Mouse (Mus musculus) midbrain, embryonic 12.5 days (tissue): Measurements from ENCODE around the gene Ctnnbl1. TPM values are rescaled to one million over a fixed set of nuclear protein-coding genes. Genes with fewer than 3 reads are reported as not detected.

ENCODE experiments used
- ATAC-seq: fragments of 200-750 bp; cut with Nextera tagmentation; 2 replicates; pipeline ENCODE4 v1.8.0; 2017; ENCODE audit warnings: low read depth, moderate TSS enrichment, moderate library complexity; ENCODE audit not compliant: low FRiP score
- H3K27ac ChIP-seq: fragments of 300-500 bp; sonication (generic); replicated peaks from 2 replicates; pipeline ENCODE4 v1.5.1; 2016; ENCODE audit warnings: mild to moderate bottlenecking
- H3K27me3 ChIP-seq: fragments of 300-500 bp; sonication (generic); 2 replicates; pipeline ENCODE4 v1.6.1; 2016; ENCODE audit warnings: mild to moderate bottlenecking
- H3K36me3 ChIP-seq: fragments of 300-500 bp; sonication (generic); 2 replicates; pipeline ENCODE4 v1.6.1; 2016
- H3K4me1 ChIP-seq: fragments of 300-500 bp; sonication (generic); 2 replicates; pipeline ENCODE4 v1.6.1; 2016
- H3K4me2 ChIP-seq: fragments of 300-500 bp; sonication (generic); replicated peaks from 2 replicates; pipeline ENCODE4 v1.6.1; 2016; ENCODE audit warnings: mild to moderate bottlenecking, moderate library complexity
- H3K4me3 ChIP-seq: fragments of 300-500 bp; sonication (generic); 2 replicates; pipeline ENCODE4 v1.5.1; 2016; ENCODE audit warnings: mild to moderate bottlenecking
- H3K9ac ChIP-seq: fragments of 300-500 bp; sonication (generic); replicated peaks from 2 replicates; pipeline ENCODE4 v1.6.1; 2016; ENCODE audit warnings: mild to moderate bottlenecking, moderate library complexity
- H3K9me3 ChIP-seq: fragments of 300-500 bp; sonication (generic); 2 replicates; pipeline ENCODE4 v1.6.1; 2016; ENCODE audit warnings: mild to moderate bottlenecking
- WGBS: fragments of 180-500 bp; shearing (Covaris S2); methylation state at CpG from one replicate; pipeline ENCODE4 v1.1.7; 2016; 5-methylcytosine and 5-hydroxymethylcytosine counted together
- polyA plus RNA-seq: library from polyadenylated mRNA; unstranded; fragments of >200 nt; fragmentation: Nextera tagmentation; extraction: Ambion mirVana; gene quantifications from 2 replicates; pipeline ENCODE4 v1.2.1, GENCODE M21; 2016

Gene Ctnnbl1
- polyA plus RNA-seq, 1 experiment from 2014 or later = 89.1 TPM

GRCm38 (mm10) chr2:157862306-157862705 is 125.1 kb downstream of the Ctnnbl1 start:
- peaks cover 18% of the 10 kb centered on the region for H3K4me1 ChIP-seq
- H3K27ac ChIP-seq = no peak overlapping the region
- H3K36me3 ChIP-seq = 0 out of 2 replicates have a peak, but pooled peaks cover 3% of the 10 kb centered on the region
- H3K4me3 ChIP-seq = no peak overlapping the region
- no peak for ATAC-seq
- H3K9ac ChIP-seq = no peak overlapping the region
- no peak overlapping the region for H3K4me2 ChIP-seq
- 87% methylated on average over 10 of the region's 10 CpGs for WGBS
- H3K27me3 ChIP-seq = no peaks in the 10 kb centered on the region
- no peaks in the 10 kb centered on the region for H3K9me3 ChIP-seq

- WGBS = 89% methylated on average over 3 of the region's 3 CpGs
- Histone ChIP-seq H3K4me1 (no peaks in the 10 kb centered on the region), H3K9me3 (no peaks in the 10 kb centered on the region), H3K27me3 (no peaks in the 10 kb centered on the region), H3K27ac (no peak overlapping the region), H3K4me3 (no peak overlapping the region), H3K9ac (no peak overlapping the region), H3K4me2 (no peak overlapping the region), H3K36me3 (peaks cover 14% of the 10 kb centered on the region)
- ATAC-seq = no peak
These were observed 129.9 kb downstream of the Ctnnbl1 start for GRCm38 (mm10) chr2:157867126-157867525.

DNA sequence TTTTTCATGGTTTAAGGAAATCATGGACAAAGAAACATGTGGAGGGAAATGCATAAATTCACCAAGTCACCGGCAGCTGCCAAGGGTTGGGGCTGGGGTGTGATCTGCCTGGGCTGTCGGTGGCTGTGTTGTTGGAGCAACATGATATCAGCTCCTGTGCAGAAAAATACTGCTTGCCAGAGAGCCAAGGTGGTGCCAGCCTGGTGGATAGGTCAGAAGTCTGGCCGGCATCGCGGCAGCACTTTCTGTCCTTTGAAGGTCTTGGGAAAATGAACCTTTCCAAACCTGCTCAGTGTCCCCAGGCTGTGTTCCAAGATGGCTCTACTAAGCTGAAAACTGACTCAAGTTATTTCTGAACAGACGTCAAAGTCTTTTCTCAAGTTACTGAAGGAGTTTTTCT is 133.0 kb downstream of the Ctnnbl1 start:
- Histone ChIP-seq H3K27ac (no peak overlapping the region), H3K4me1 (no peaks in the 10 kb centered on the region; the same call in 1 of the 2 replicates), H3K36me3 (peaks cover 19% of the 10 kb centered on the region), H3K4me2 (no peak overlapping the region), H3K27me3 (no peaks in the 10 kb centered on the region), H3K4me3 (no peak overlapping the region), H3K9me3 (no peaks in the 10 kb centered on the region), H3K9ac (no peak overlapping the region)
- ATAC-seq = no peak
- WGBS = 89% methylated on average over 6 of the region's 6 CpGs

- Histone ChIP-seq H3K4me1 (no peaks in the 10 kb centered on the region; the same call in 1 of the 2 replicates), H3K27ac (no peak overlapping the region), H3K4me3 (no peak overlapping the region), H3K9ac (no peak overlapping the region), H3K9me3 (no peaks in the 10 kb centered on the region), H3K4me2 (no peak overlapping the region), H3K36me3 (peaks cover 19% of the 10 kb centered on the region), H3K27me3 (no peaks in the 10 kb centered on the region)
- WGBS = 83% methylated on average over 6 of the region's 6 CpGs
- no peak for ATAC-seq
These were observed 136.0 kb downstream of the Ctnnbl1 start for GRCm38 (mm10) chr2:157873223-157873622.

DNA sequence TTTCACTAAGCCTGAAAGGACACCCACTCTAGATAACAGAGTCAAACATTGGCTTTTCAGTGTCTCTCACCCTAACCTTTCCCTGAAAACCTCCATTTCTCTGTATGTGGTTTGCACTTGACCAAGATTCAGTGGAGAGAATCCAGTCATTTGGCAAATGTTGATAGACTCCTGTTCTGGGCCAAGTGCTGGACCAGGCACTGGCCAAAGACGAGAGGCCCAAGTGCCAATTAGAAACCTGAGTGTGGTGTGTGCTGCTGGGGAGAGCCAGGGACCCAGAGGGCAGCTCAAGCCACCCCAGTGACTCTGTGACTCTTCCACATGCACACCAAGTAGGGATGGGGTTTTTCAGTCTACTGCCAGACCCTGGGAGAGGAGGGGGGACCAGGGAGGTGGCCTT is 136.5 kb downstream of the Ctnnbl1 start:
- no peak overlapping the region for H3K9ac ChIP-seq
- no peak overlapping the region for H3K4me2 ChIP-seq
- no peaks in the 10 kb centered on the region for H3K27me3 ChIP-seq
- peaks cover 15% of the 10 kb centered on the region for H3K36me3 ChIP-seq
- H3K27ac ChIP-seq = no peak overlapping the region
- WGBS = 79% methylated on average over 1 of the region's 1 CpGs
- H3K4me1 ChIP-seq = no peaks in the 10 kb centered on the region; the same call in 1 of the 2 replicates
- no peak for ATAC-seq
- no peaks in the 10 kb centered on the region for H3K9me3 ChIP-seq
- no peak overlapping the region for H3K4me3 ChIP-seq

GRCm38 (mm10) chr2:157875111-157875510 is 137.9 kb downstream of the Ctnnbl1 start:
- H3K9ac ChIP-seq = no peak overlapping the region
- H3K9me3 ChIP-seq = no peaks in the 10 kb centered on the region
- no peak overlapping the region for H3K4me2 ChIP-seq
- peaks cover 14% of the 10 kb centered on the region for H3K36me3 ChIP-seq
- H3K4me1 ChIP-seq = no peaks in the 10 kb centered on the region; the same call in 1 of the 2 replicates
- no peak overlapping the region for H3K27ac ChIP-seq
- no peak for ATAC-seq
- no peak overlapping the region for H3K4me3 ChIP-seq
- no peaks in the 10 kb centered on the region for H3K27me3 ChIP-seq
- 76% methylated on average over 8 of the region's 8 CpGs for WGBS

DNA sequence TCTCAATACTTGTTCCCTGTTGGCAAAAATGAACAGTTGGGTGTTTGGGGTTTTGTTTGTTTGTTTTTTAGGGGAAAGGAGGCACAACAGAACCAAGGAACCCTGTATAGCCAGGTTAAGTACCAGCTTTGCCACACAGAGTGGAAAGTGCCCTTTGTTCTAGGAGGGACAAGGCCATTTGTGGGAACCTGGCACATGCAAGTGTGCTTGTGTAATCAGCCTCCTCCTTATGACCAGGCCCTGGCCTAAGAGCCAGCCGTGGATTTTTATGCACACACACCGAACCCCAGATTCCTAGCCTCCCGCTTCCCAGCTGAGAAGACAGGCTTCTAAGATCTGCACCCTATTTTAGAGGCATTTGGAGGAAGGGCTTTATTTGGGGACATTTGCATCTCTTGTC is 140.2 kb downstream of the Ctnnbl1 start:
- 90% methylated on average over 3 of the region's 3 CpGs for WGBS
- Histone ChIP-seq H3K27ac (no peak overlapping the region), H3K4me3 (no peak overlapping the region), H3K9me3 (no peaks in the 10 kb centered on the region), H3K27me3 (no peaks in the 10 kb centered on the region), H3K9ac (no peak overlapping the region), H3K4me1 (peaks cover 14% of the 10 kb centered on the region), H3K4me2 (no peak overlapping the region), H3K36me3 (peaks cover 6% of the 10 kb centered on the region; the same call in 1 of the 2 replicates)
- ATAC-seq = no peak

DNA sequence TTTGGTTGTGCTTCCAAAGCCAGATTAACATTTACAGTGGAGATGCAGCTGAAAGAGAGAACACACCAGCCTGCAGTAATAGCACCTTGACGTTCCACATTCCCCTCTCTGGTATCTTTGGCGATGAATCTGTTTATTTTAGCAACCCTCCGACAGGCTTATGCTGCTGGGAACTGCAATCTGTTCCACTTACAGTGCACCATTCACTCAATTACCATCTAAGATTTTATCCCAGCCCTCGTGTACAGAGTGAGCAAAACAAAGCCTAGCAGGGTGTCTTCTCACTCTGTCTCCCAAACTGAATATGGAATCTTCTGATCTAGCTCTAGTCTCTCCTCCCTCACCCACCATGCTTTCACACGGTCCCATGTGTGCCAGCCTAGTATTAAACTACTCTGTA is 140.8 kb downstream of the Ctnnbl1 start:
- H3K9ac ChIP-seq = no peak overlapping the region; the same call in 1 of the 2 replicates
- H3K27ac ChIP-seq = no peak overlapping the region
- no peaks in the 10 kb centered on the region for H3K27me3 ChIP-seq
- WGBS = 69% methylated on average over 5 of the region's 5 CpGs
- no peak overlapping the region for H3K4me2 ChIP-seq
- no peak for ATAC-seq
- H3K9me3 ChIP-seq = no peaks in the 10 kb centered on the region
- no peak overlapping the region for H3K4me3 ChIP-seq
- peaks cover 15% of the 10 kb centered on the region for H3K4me1 ChIP-seq
- 0 out of 2 replicates have a peak, but pooled peaks cover under 1% of the 10 kb centered on the region for H3K36me3 ChIP-seq

DNA sequence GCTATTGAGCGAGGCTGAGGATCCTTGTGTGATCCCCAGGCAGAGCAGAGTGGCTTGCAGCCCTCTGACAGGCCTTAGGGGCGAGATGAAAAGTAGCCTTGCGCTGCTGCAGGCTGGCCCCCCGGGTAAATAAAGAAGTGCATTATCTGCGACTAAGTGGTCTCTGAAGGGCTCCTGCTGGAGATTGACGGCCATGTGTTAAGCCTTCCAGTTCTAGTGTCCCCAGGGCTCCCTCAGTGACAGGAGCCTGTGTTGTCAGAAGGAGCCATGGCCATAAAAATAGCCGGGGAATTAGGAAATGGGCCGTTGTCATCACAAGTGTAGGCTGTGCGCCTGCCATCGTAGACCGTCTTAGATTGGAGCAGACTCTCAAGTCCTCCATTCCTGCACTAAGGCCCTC is 144.7 kb downstream of the Ctnnbl1 start:
- Histone ChIP-seq H3K36me3 (peaks cover 24% of the 10 kb centered on the region), H3K27me3 (no peaks in the 10 kb centered on the region), H3K4me3 (no peak overlapping the region), H3K4me2 (no peak overlapping the region), H3K4me1 (peaks cover 24% of the 10 kb centered on the region), H3K27ac (peak overlapping the region; percentile 67), H3K9ac (no peak overlapping the region), H3K9me3 (no peaks in the 10 kb centered on the region)
- WGBS = 41% methylated on average over 11 of the region's 11 CpGs
- ATAC-seq = peak; percentile 38; the same call in 1 of the 2 replicates

DNA sequence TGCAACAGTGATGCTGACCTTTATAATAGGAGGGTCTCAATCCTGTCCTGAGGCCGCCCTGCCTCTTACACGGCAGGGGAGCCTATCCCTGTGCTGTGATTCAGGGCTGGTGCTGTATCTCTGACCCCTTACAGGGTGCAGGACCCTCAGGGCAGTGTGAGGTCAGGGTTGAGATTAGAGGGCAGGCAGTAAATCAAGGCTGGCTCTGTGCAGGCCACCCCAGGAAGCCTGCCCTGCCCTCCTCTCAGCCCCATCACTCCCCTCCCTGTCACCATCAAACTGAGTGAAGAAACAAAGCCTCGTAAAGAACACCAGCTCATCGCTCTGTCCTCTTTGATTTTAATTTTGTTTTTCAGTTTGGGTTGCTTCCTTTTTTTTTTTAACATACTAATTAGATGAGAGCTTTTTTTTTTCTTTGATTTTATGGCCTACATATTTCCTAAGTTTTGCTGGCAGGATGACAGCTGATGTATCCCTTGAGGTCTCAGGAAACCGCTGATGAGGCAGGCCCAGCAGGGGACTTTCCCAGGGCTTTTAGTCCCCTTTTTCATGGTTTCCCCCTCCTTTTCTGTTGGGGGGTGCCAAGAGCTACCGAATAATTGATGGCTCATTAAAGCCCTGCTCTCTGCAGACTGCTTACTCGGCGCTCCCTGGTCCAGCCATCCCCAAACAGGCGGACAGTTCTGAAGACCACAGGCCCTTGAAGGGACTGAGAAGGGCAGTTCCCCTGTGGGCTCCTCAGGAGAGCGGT is 150.2 kb downstream of the Ctnnbl1 start:
- no peak overlapping the region for H3K9ac ChIP-seq
- H3K4me2 ChIP-seq = no peak overlapping the region
- H3K4me3 ChIP-seq = no peak overlapping the region
- H3K27me3 ChIP-seq = no peaks in the 10 kb centered on the region
- H3K27ac ChIP-seq = peak overlapping the region; percentile 77
- H3K36me3 ChIP-seq = peaks cover 28% of the 10 kb centered on the region
- H3K4me1 ChIP-seq = peaks cover 40% of the 10 kb centered on the region
- no peak for ATAC-seq
- no peaks in the 10 kb centered on the region for H3K9me3 ChIP-seq
- WGBS = 32% methylated on average over 10 of the region's 10 CpGs

GRCm38 (mm10) chr2:157891166-157891565 is 154.0 kb downstream of the Ctnnbl1 start:
- Histone ChIP-seq H3K4me2 (no peak overlapping the region), H3K27me3 (no peaks in the 10 kb centered on the region), H3K27ac (no peak overlapping the region), H3K4me3 (no peak overlapping the region), H3K4me1 (peaks cover 33% of the 10 kb centered on the region), H3K9ac (no peak overlapping the region), H3K9me3 (no peaks in the 10 kb centered on the region), H3K36me3 (peaks cover 4% of the 10 kb centered on the region; the same call in 1 of the 2 replicates)
- ATAC-seq = no peak
- 83% methylated on average over 6 of the region's 6 CpGs for WGBS

DNA sequence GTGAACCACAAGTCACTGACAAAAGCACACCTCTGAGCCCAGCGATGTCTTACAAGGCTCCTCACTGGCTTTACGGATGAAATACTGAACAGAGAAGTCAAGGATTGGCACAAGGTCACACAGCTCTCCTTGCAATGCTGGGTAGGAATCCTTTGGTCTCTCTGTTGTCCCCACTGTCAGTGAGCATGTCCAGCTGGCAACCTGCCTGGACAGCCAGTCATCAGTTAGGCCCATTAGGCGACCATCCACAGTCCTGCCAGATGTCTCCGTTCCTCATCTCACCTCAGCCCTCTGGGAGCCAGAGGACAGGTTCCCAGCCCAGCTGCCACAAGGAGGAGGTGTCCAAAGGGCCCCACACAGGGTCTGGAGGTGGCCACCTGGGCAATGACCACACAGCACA is 159.9 kb downstream of the Ctnnbl1 start:
- 90% methylated on average over 4 of the region's 4 CpGs for WGBS
- no peak for ATAC-seq
- no peaks in the 10 kb centered on the region for H3K36me3 ChIP-seq

More for the DNA sequence above, 159.9 kb downstream of the Ctnnbl1 start:
- Histone ChIP-seq H3K9me3 (no peaks in the 10 kb centered on the region), H3K27ac (no peak overlapping the region), H3K27me3 (peaks cover 4% of the 10 kb centered on the region; the same call in 1 of the 2 replicates), H3K4me3 (no peak overlapping the region), H3K9ac (no peak overlapping the region), H3K4me1 (0 out of 2 replicates have a peak, but pooled peaks cover 3% of the 10 kb centered on the region), H3K4me2 (no peak overlapping the region)
